ENCODE assay signal across 8 mouse cellular contexts in genomic region chr15:78174887-78175245, GRCm38 (mm10). TPM values are rescaled to one million over a fixed set of nuclear protein-coding genes. Genes with fewer than 3 reads are reported as not detected.
DNase-seq lines count a peak whose midpoint lies in the region; ATAC-seq and TF ChIP-seq lines count a peak whose summit lies in the region.

No protein-coding gene starts in this region.

- peak overlapping the region; percentile 59 for H3K9ac ChIP-seq in kidney, embryonic 16.5 days (replicated peaks; ENCODE audit: low read length)
- peak overlapping the region; percentile 59 for H3K9ac ChIP-seq in hindbrain, postnatal 0 days (replicated peaks; ENCODE audit: low read length)
- peak overlapping the region; percentile 67 for H3K9ac ChIP-seq in midbrain, postnatal 0 days (replicated peaks; ENCODE audit: low read length, poor library complexity, severe bottlenecking)

- no peaks in the 10 kb centered on the region for H3K27me3 ChIP-seq in kidney, embryonic 16.5 days (ENCODE audit: insufficient read depth, low read length)
- 0 out of 2 replicates have a peak, but pooled peaks cover 3% of the 10 kb centered on the region for H3K27me3 ChIP-seq in embryonic facial prominence, embryonic 10.5 days (replicated peaks; ENCODE audit: low read depth, poor library complexity, severe bottlenecking)
- no peaks in the 10 kb centered on the region for H3K27me3 ChIP-seq in hindbrain, postnatal 0 days (ENCODE audit: insufficient read depth, low read length)
- H3K27me3 ChIP-seq in midbrain, postnatal 0 days (ENCODE audit: insufficient read depth, low read length) = no peaks in the 10 kb centered on the region

- H3K9me3 ChIP-seq in kidney, embryonic 16.5 days (ENCODE audit: low read length) = no peaks in the 10 kb centered on the region
- no peaks in the 10 kb centered on the region for H3K9me3 ChIP-seq in embryonic facial prominence, embryonic 10.5 days
- H3K9me3 ChIP-seq in hindbrain, postnatal 0 days (ENCODE audit: low read length) = no peaks in the 10 kb centered on the region
- no peaks in the 10 kb centered on the region for H3K9me3 ChIP-seq in midbrain, postnatal 0 days (ENCODE audit: low read length)

- H3K4me1 ChIP-seq in kidney, embryonic 16.5 days (ENCODE audit: insufficient read depth, low read length) = peaks cover 14% of the 10 kb centered on the region
- H3K4me1 ChIP-seq in embryonic facial prominence, embryonic 10.5 days = peaks cover 29% of the 10 kb centered on the region
- peaks cover 20% of the 10 kb centered on the region for H3K4me1 ChIP-seq in hindbrain, postnatal 0 days (ENCODE audit: insufficient read depth, low read length)
- peaks cover 19% of the 10 kb centered on the region for H3K4me1 ChIP-seq in midbrain, postnatal 0 days (ENCODE audit: insufficient read depth, low read length)

- DNase-seq in kidney, adult 18-20 months = no peak
- no peak for DNase-seq in embryonic facial prominence, embryonic 10.5 days (ENCODE audit: low spot score)
- DNase-seq in hindbrain, postnatal 0 days (ENCODE audit: low spot score) = no peak
- no peak for DNase-seq in midbrain, postnatal 0 days (ENCODE audit: low spot score)
- no peak for DNase-seq in spleen, adult 12 weeks (ENCODE audit: low spot score)
- no peak for DNase-seq in frontal cortex, postnatal 14 days (ENCODE audit: low spot score in 2 of 2)
- DNase-seq in cerebellum, postnatal 10 days = no peak

- H3K27ac ChIP-seq in kidney, embryonic 16.5 days (ENCODE audit: low read length) = 0 out of 2 replicates have a peak overlapping the region, but pooled peaks have one; percentile 6
- H3K27ac ChIP-seq in embryonic facial prominence, embryonic 10.5 days (replicated peaks) = peak overlapping the region; percentile 88
- H3K27ac ChIP-seq in hindbrain, postnatal 0 days = peak overlapping the region; percentile 80
- H3K27ac ChIP-seq in midbrain, postnatal 0 days (ENCODE audit: low read depth, low read length) = peak overlapping the region; percentile 78

- H3K36me3 ChIP-seq in kidney, embryonic 16.5 days (ENCODE audit: insufficient read depth, low read length) = no peaks in the 10 kb centered on the region
- peaks cover 4% of the 10 kb centered on the region; the same call in 1 of the 2 replicates for H3K36me3 ChIP-seq in embryonic facial prominence, embryonic 10.5 days (replicated peaks)
- H3K36me3 ChIP-seq in hindbrain, postnatal 0 days (ENCODE audit: insufficient read depth, low read length) = no peaks in the 10 kb centered on the region
- H3K36me3 ChIP-seq in midbrain, postnatal 0 days (ENCODE audit: insufficient read depth, low read length) = no peaks in the 10 kb centered on the region

- H3K4me3 ChIP-seq in kidney, embryonic 16.5 days (ENCODE audit: low read length) = peak overlapping the region; percentile 70
- H3K4me3 ChIP-seq in embryonic facial prominence, embryonic 10.5 days = peak overlapping the region; percentile 87
- H3K4me3 ChIP-seq in hindbrain, postnatal 0 days (ENCODE audit: low read length) = peak overlapping the region; percentile 32
- H3K4me3 ChIP-seq in midbrain, postnatal 0 days (ENCODE audit: low read depth, low read length) = peak overlapping the region; percentile 36

- H3K4me2 ChIP-seq in kidney, embryonic 16.5 days (replicated peaks; ENCODE audit: low read depth, low read length) = peak overlapping the region; percentile 50
- H3K4me2 ChIP-seq in hindbrain, postnatal 0 days (ENCODE audit: low read depth, low read length) = peak overlapping the region; percentile 57
- H3K4me2 ChIP-seq in midbrain, postnatal 0 days (ENCODE audit: low read depth, low read length, poor library complexity, severe bottlenecking) = peak overlapping the region; percentile 47

- 69% methylated on average over 6 of the region's 6 CpGs for WGBS in kidney, embryonic 16.5 days
- WGBS in embryonic facial prominence, embryonic 10.5 days = 78% methylated on average over 6 of the region's 6 CpGs
- 68% methylated on average over 6 of the region's 6 CpGs for WGBS in hindbrain, postnatal 0 days
- WGBS in midbrain, postnatal 0 days = 70% methylated on average over 6 of the region's 6 CpGs

- ATAC-seq in kidney, embryonic 16.5 days (ENCODE audit: low FRiP score, low TSS enrichment) = no peak
- ATAC-seq in hindbrain, postnatal 0 days = no peak
- ATAC-seq in midbrain, postnatal 0 days (ENCODE audit: low FRiP score) = no peak

- TF ChIP-seq CTCF in hindbrain, postnatal 0 days (IDR thresholded peaks at IDR 0.05; ENCODE audit: low read depth) = no peak
- no peak for TF ChIP-seq CTCF in midbrain, postnatal 0 days (IDR thresholded peaks at IDR 0.05)

RNA-seq across cellular contexts. Expression of gene Ift27, which starts 1.0 kb away (rescaled TPM):
- 83.7 and 91.0 TPM in 2 replicates for polyA plus RNA-seq in kidney, embryonic 16.5 days (2015; fragmentation: Nextera tagmentation; extraction: Ambion mirVana)
- 136 and 141 TPM in 2 replicates for polyA plus RNA-seq in embryonic facial prominence, embryonic 10.5 days (2016; fragmentation: Nextera tagmentation; extraction: Ambion mirVana)
- 38.5 and 38.8 TPM in 2 replicates for total RNA-seq in hindbrain, postnatal 0 days (2014; rRNA removed)
- 122 and 123 TPM in 2 replicates for polyA plus RNA-seq in hindbrain, postnatal 0 days (2015; fragmentation: Nextera tagmentation; extraction: Ambion mirVana)
- 29.5 and 37.3 TPM in 2 replicates for total RNA-seq in midbrain, postnatal 0 days (2014; rRNA removed)
- polyA plus RNA-seq in midbrain, postnatal 0 days (2015; fragmentation: Nextera tagmentation; extraction: Ambion mirVana) = 116 and 120 TPM in 2 replicates

RNA-seq across cellular contexts. Expression of gene Pvalb, which starts 31.3 kb away (rescaled TPM):
- 0.44 TPM in 1 of 2 replicates, not detected in the other for polyA plus RNA-seq in kidney, embryonic 16.5 days (2015; fragmentation: Nextera tagmentation; extraction: Ambion mirVana)
- not detected in 2 replicates for polyA plus RNA-seq in embryonic facial prominence, embryonic 10.5 days (2016; fragmentation: Nextera tagmentation; extraction: Ambion mirVana)
- total RNA-seq in hindbrain, postnatal 0 days (2014; rRNA removed) = 1.7 and 1.9 TPM in 2 replicates
- 7.6 and 11.3 TPM in 2 replicates for polyA plus RNA-seq in hindbrain, postnatal 0 days (2015; fragmentation: Nextera tagmentation; extraction: Ambion mirVana)
- total RNA-seq in midbrain, postnatal 0 days (2014; rRNA removed) = 0.61 and 3.6 TPM in 2 replicates
- 1.9 and 3.3 TPM in 2 replicates for polyA plus RNA-seq in midbrain, postnatal 0 days (2015; fragmentation: Nextera tagmentation; extraction: Ambion mirVana)

RNA-seq across cellular contexts. Expression of gene Cacng2, which starts 55.0 kb away (rescaled TPM):
- polyA plus RNA-seq in kidney, embryonic 16.5 days (2015; fragmentation: Nextera tagmentation; extraction: Ambion mirVana) = not detected in 2 replicates
- polyA plus RNA-seq in embryonic facial prominence, embryonic 10.5 days (2016; fragmentation: Nextera tagmentation; extraction: Ambion mirVana) = 0.06 and 0.11 TPM in 2 replicates
- total RNA-seq in hindbrain, postnatal 0 days (2014; rRNA removed) = 22.5 and 24.4 TPM in 2 replicates
- polyA plus RNA-seq in hindbrain, postnatal 0 days (2015; fragmentation: Nextera tagmentation; extraction: Ambion mirVana) = 19.8 and 21.6 TPM in 2 replicates
- 22.3 and 22.6 TPM in 2 replicates for total RNA-seq in midbrain, postnatal 0 days (2014; rRNA removed)
- polyA plus RNA-seq in midbrain, postnatal 0 days (2015; fragmentation: Nextera tagmentation; extraction: Ambion mirVana) = 15.7 and 16.7 TPM in 2 replicates

Comparison
In these comparisons a context has a peak if more than half of its experiments do, and no peak if none do; other contexts are left out.
1. H3K27ac ChIP-seq: peak in every context shown above with its lines; median percentile 88 in embryonic facial prominence, embryonic 10.5 days; 80 in hindbrain, postnatal 0 days; 78 in midbrain, postnatal 0 days; 6 in kidney, embryonic 16.5 days.
2. H3K4me3 ChIP-seq: peak in every context shown above with its lines; median percentile 87 in embryonic facial prominence, embryonic 10.5 days; 70 in kidney, embryonic 16.5 days; 36 in midbrain, postnatal 0 days; 32 in hindbrain, postnatal 0 days.
3. RNA of gene Cacng2, which starts 55.0 kb away (polyA plus RNA-seq): 19.8 to 21.6 TPM in hindbrain, postnatal 0 days and 15.7 to 16.7 TPM in midbrain, postnatal 0 days; 0.06 to 0.11 TPM in embryonic facial prominence, embryonic 10.5 days and not detected in kidney, embryonic 16.5 days; every median in the first group is over 10 times any median in the second.
4. Peak in every context shown above with its lines, with median percentiles within 50 percentile points of each other: H3K4me2 ChIP-seq and H3K9ac ChIP-seq.